Mouse (Mus musculus) neural tube, embryonic 14.5 days (tissue): ENCODE results near the gene Ano6. TPM values are rescaled to one million over a fixed set of nuclear protein-coding genes. Genes with fewer than 3 reads are reported as not detected.

Experiments used
- ATAC-seq: fragments of 200-750 bp; cut with Nextera tagmentation; 2 replicates; pipeline ENCODE4 v1.8.0; 2017; ENCODE audit warnings: low read depth, mild to moderate bottlenecking, moderate TSS enrichment, moderate library complexity
- H3K27ac ChIP-seq: fragments of 300-500 bp; sonication (generic); 2 replicates; pipeline ENCODE4 v1.5.1; 2014; ENCODE audit warnings: low read depth, mild to moderate bottlenecking, control low read depth, low read length, moderate library complexity, mixed read lengths
- H3K27me3 ChIP-seq: fragments of 300-500 bp; sonication (generic); 2 replicates; pipeline ENCODE4 v1.6.1; 2014; ENCODE audit warnings: low read length; ENCODE audit not compliant: control insufficient read depth, insufficient read depth
- H3K36me3 ChIP-seq: fragments of 300-500 bp; sonication (generic); 2 replicates; pipeline ENCODE4 v1.6.1; 2014; ENCODE audit warnings: low read length, mixed read lengths; ENCODE audit not compliant: control insufficient read depth, insufficient read depth
- H3K4me1 ChIP-seq: fragments of 300-500 bp; sonication (generic); 2 replicates; pipeline ENCODE4 v1.6.1; 2014; ENCODE audit warnings: low read length; ENCODE audit not compliant: control insufficient read depth, insufficient read depth
- H3K4me2 ChIP-seq: fragments of 300-500 bp; sonication (generic); 2 replicates; pipeline ENCODE4 v1.6.1; 2014; ENCODE audit warnings: mild to moderate bottlenecking, low read depth, low read length, control low read depth
- H3K4me3 ChIP-seq: fragments of 300-500 bp; sonication (generic); 2 replicates; pipeline ENCODE4 v1.5.1; 2014; ENCODE audit warnings: low read depth, low read length, control low read depth, mixed read lengths
- H3K9ac ChIP-seq: fragments of 300-500 bp; sonication (generic); replicated peaks from 2 replicates; pipeline ENCODE4 v1.6.1; 2014; ENCODE audit warnings: low read depth, mild to moderate bottlenecking, control low read depth, low read length, mixed read lengths
- H3K9me3 ChIP-seq: fragments of 300-500 bp; sonication (generic); 2 replicates; pipeline ENCODE4 v1.6.1; 2016; ENCODE audit warnings: low read length; ENCODE audit not compliant: control insufficient read depth
- WGBS: fragments of 180-500 bp; shearing (Covaris S2); extraction: QIAGEN DNeasy Blood & Tissue Kit; methylation state at CpG from one replicate; pipeline ENCODE4 v1.1.7; 2014; 5-methylcytosine and 5-hydroxymethylcytosine counted together
- polyA plus RNA-seq: library from polyadenylated mRNA; unstranded; fragments of >200 nt; fragmentation: Nextera tagmentation; extraction: Ambion mirVana; gene quantifications from 2 replicates; pipeline ENCODE4 v1.2.1, GENCODE M21; 2014

The Ano6 gene
- polyA plus RNA-seq, 1 experiment from 2014 or later, result 32.3 TPM

GRCm38 (mm10) chr15:95849513-95850411, 59.1 kb downstream of the Ano6 start:
- ATAC-seq, result no peak
- Histone ChIP-seq H3K36me3 (no peaks in the 10 kb centered on the region), H3K9me3 (no peaks in the 10 kb centered on the region)

GRCm38 (mm10) chr15:95850546-95850945, 59.9 kb downstream of the Ano6 start:
- Histone ChIP-seq H3K4me2 (no peak overlapping the region), H3K27ac (no peak overlapping the region), H3K36me3 (no peaks in the 10 kb centered on the region), H3K9ac (no peak overlapping the region), H3K4me3 (no peak overlapping the region), H3K4me1 (no peaks in the 10 kb centered on the region), H3K9me3 (no peaks in the 10 kb centered on the region), H3K27me3 (no peaks in the 10 kb centered on the region)
- ATAC-seq, result no peak
- WGBS, result 94% methylated on average over 5 of the region's 5 CpGs

More at GRCm38 (mm10) chr15:95849513-95850411, 59.1 kb downstream of the Ano6 start:
- WGBS, result 63% methylated on average over 18 of the region's 18 CpGs
- no peak overlapping the region for H3K9ac ChIP-seq
- H3K4me2 ChIP-seq, result no peak overlapping the region
- no peaks in the 10 kb centered on the region for H3K4me1 ChIP-seq
- no peaks in the 10 kb centered on the region for H3K27me3 ChIP-seq
- no peak overlapping the region for H3K4me3 ChIP-seq
- H3K27ac ChIP-seq, result no peak overlapping the region

- no peaks in the 10 kb centered on the region for H3K36me3 ChIP-seq
- H3K27me3 ChIP-seq, result no peaks in the 10 kb centered on the region
- no peaks in the 10 kb centered on the region for H3K4me1 ChIP-seq
- H3K9ac ChIP-seq, result no peak overlapping the region
- H3K4me3 ChIP-seq, result no peak overlapping the region
- H3K4me2 ChIP-seq, result no peak overlapping the region
- no peak overlapping the region for H3K27ac ChIP-seq
- ATAC-seq, result no peak
- no peaks in the 10 kb centered on the region for H3K9me3 ChIP-seq
- WGBS, result 92% methylated on average over 13 of the region's 13 CpGs
Measured at GRCm38 (mm10) chr15:95855051-95855844, 64.6 kb downstream of the Ano6 start.

GRCm38 (mm10) chr15:95855953-95856352, 65.3 kb downstream of the Ano6 start:
- Histone ChIP-seq H3K4me3 (no peak overlapping the region), H3K4me2 (no peak overlapping the region), H3K9ac (no peak overlapping the region), H3K27me3 (no peaks in the 10 kb centered on the region), H3K9me3 (no peaks in the 10 kb centered on the region), H3K27ac (no peak overlapping the region), H3K4me1 (no peaks in the 10 kb centered on the region), H3K36me3 (no peaks in the 10 kb centered on the region)
- WGBS, result 63% methylated on average over 7 of the region's 7 CpGs
- ATAC-seq, result no peak

- Histone ChIP-seq H3K9ac (no peak overlapping the region), H3K4me2 (no peak overlapping the region), H3K27ac (no peak overlapping the region), H3K4me3 (no peak overlapping the region), H3K36me3 (no peaks in the 10 kb centered on the region), H3K27me3 (no peaks in the 10 kb centered on the region), H3K9me3 (no peaks in the 10 kb centered on the region), H3K4me1 (no peaks in the 10 kb centered on the region)
- no peak for ATAC-seq
- WGBS, result 81% methylated on average over 8 of the region's 8 CpGs
Measured at GRCm38 (mm10) chr15:95856684-95857595, 66.3 kb downstream of the Ano6 start.

GRCm38 (mm10) chr15:95858876-95859655, 68.4 kb downstream of the Ano6 start:
- no peak overlapping the region for H3K9ac ChIP-seq
- H3K36me3 ChIP-seq, result no peaks in the 10 kb centered on the region
- H3K27me3 ChIP-seq, result no peaks in the 10 kb centered on the region
- ATAC-seq, result no peak
- H3K4me3 ChIP-seq, result no peak overlapping the region
- 77% methylated on average over 9 of the region's 9 CpGs for WGBS
- no peak overlapping the region for H3K4me2 ChIP-seq
- no peaks in the 10 kb centered on the region for H3K9me3 ChIP-seq
- no peak overlapping the region for H3K27ac ChIP-seq
- no peaks in the 10 kb centered on the region for H3K4me1 ChIP-seq

GRCm38 (mm10) chr15:95863865-95864660, 73.4 kb downstream of the Ano6 start:
- Histone ChIP-seq H3K27me3 (no peaks in the 10 kb centered on the region), H3K36me3 (no peaks in the 10 kb centered on the region), H3K9me3 (no peaks in the 10 kb centered on the region), H3K9ac (no peak overlapping the region), H3K4me3 (no peak overlapping the region), H3K4me2 (no peak overlapping the region), H3K27ac (no peak overlapping the region), H3K4me1 (no peaks in the 10 kb centered on the region)
- WGBS, result 77% methylated on average over 17 of the region's 17 CpGs
- ATAC-seq, result no peak
